Mouse (Mus musculus) liver, embryonic 14.5 days (tissue): ENCODE results near the gene Lpp. TPM values are rescaled to one million over a fixed set of nuclear protein-coding genes. Genes with fewer than 3 reads are reported as not detected.

Source experiments
- ATAC-seq: fragments of 200-750 bp; cut with Nextera tagmentation; 2 replicates; pipeline ENCODE4 v1.8.0; 2017; ENCODE audit warnings: moderate number of reproducible peaks, mild to moderate bottlenecking, moderate library complexity; ENCODE audit not compliant: insufficient read depth
- DNase-seq, 3 experiments: peaks; one replicate each; pipeline ENCODE4 v3.0.0-alpha.2; 2012 to 2013; ENCODE audit warnings: low read depth in 3 of 3, low spot score in 3 of 3
- H3K27ac ChIP-seq: fragments of 300-500 bp; sonication (generic); 2 replicates; pipeline ENCODE4 v1.5.1; 2014; ENCODE audit warnings: moderate library complexity, mild to moderate bottlenecking, control low read depth, inconsistent platforms
- H3K27me3 ChIP-seq: fragments of 300-500 bp; sonication (generic); 2 replicates; pipeline ENCODE4 v1.6.1; 2014; ENCODE audit warnings: mild to moderate bottlenecking, low read length, moderate library complexity; ENCODE audit not compliant: control insufficient read depth, insufficient read depth
- H3K36me3 ChIP-seq: fragments of 300-500 bp; sonication (generic); replicated peaks from 2 replicates; pipeline ENCODE4 v1.6.1; 2014; ENCODE audit warnings: low read depth; ENCODE audit not compliant: control insufficient read depth, insufficient read depth
- H3K4me1 ChIP-seq, 2 experiments: fragments of 200-500 bp in 1 of 2; fragments of 300-500 bp in 1 of 2; sonication (generic) in 1 of 2; replicated peaks; 2 replicates each; pipeline ENCODE4 v1.6.1; 2012 to 2014; ENCODE audit warnings: antibody characterized with exemption in 1 of 2, inconsistent platforms in 1 of 2, low read length in 1 of 2; ENCODE audit not compliant: control insufficient read depth in 2 of 2, insufficient read depth in 2 of 2
- H3K4me2 ChIP-seq: fragments of 300-500 bp; sonication (generic); 2 replicates; pipeline ENCODE4 v1.6.1; 2014; ENCODE audit warnings: low read depth, mild to moderate bottlenecking, control low read depth, moderate library complexity
- H3K4me3 ChIP-seq, 2 experiments: fragments of 200-500 bp in 1 of 2; fragments of 300-500 bp in 1 of 2; sonication (generic) in 1 of 2; 2 replicates each; pipeline ENCODE4 v1.5.1; 2012 to 2014; ENCODE audit warnings: low read depth in 2 of 2, low read length in 2 of 2, mild to moderate bottlenecking in 2 of 2, control low read depth in 1 of 2, inconsistent platforms in 1 of 2, moderate library complexity in 1 of 2; ENCODE audit not compliant: insufficient read depth in 1 of 2
- H3K9ac ChIP-seq: fragments of 300-500 bp; sonication (generic); replicated peaks from 2 replicates; pipeline ENCODE4 v1.6.1; 2014; ENCODE audit warnings: mild to moderate bottlenecking, control low read depth, moderate library complexity
- H3K9me3 ChIP-seq: fragments of 300-500 bp; sonication (generic); 2 replicates; pipeline ENCODE4 v1.6.1; 2016; ENCODE audit warnings: low read length, mixed read lengths; ENCODE audit not compliant: control insufficient read depth
- CTCF ChIP-seq: IDR thresholded peaks from 2 replicates; pipeline ENCODE4 v1.5.1; 2016; ENCODE audit warnings: antibody characterized with exemption, low read depth, control low read depth
- EP300 ChIP-seq: IDR thresholded peaks from 2 replicates; pipeline ENCODE4 v1.6.1; 2016; ENCODE audit warnings: antibody characterized with exemption, low read depth
- WGBS: fragments of 180-500 bp; shearing (Covaris S2); extraction: QIAGEN DNeasy Blood & Tissue Kit; methylation state at CpG from one replicate; pipeline ENCODE4 v1.1.7; 2014; ENCODE audit not compliant: insufficient replicate concordance; 5-methylcytosine and 5-hydroxymethylcytosine counted together
- polyA plus RNA-seq, 2 experiments: library from polyadenylated mRNA; depleted of rRNA in 1 of 2; stranded (reverse) in 1 of 2; unstranded in 1 of 2; fragments of >200 nt; fragmentation: Nextera tagmentation in 1 of 2; extraction: Ambion mirVana in 1 of 2; gene quantifications; 2 replicates each; pipeline versions ENCODE4 v1.2.1 to v1.2.3; 2012 to 2014

The Lpp gene
- polyA plus RNA-seq, 2 experiments: 1.4 to 4.3 TPM

GRCm38 (mm10) chr16:24978226-24978625 lies 584.9 kb downstream of the Lpp start:
- no peaks in the 10 kb centered on the region; a peak in 1 of 4 replicates for H3K4me1 ChIP-seq
- ATAC-seq: no peak
- H3K9me3 ChIP-seq: no peaks in the 10 kb centered on the region
- H3K9ac ChIP-seq: no peak overlapping the region
- H3K4me3 ChIP-seq: no peak overlapping the region
- H3K27me3 ChIP-seq: no peaks in the 10 kb centered on the region
- no peak for DNase-seq
- no peaks in the 10 kb centered on the region for H3K36me3 ChIP-seq
- TF ChIP-seq CTCF (no peak), EP300 (no peak)
- no peak overlapping the region for H3K27ac ChIP-seq
- H3K4me2 ChIP-seq: no peak overlapping the region
- 49% methylated on average over 1 of the region's 1 CpGs for WGBS

GRCm38 (mm10) chr16:24979391-24979790 lies 586.1 kb downstream of the Lpp start:
- no peak for ATAC-seq
- 65% methylated on average over 4 of the region's 4 CpGs for WGBS

DNA sequence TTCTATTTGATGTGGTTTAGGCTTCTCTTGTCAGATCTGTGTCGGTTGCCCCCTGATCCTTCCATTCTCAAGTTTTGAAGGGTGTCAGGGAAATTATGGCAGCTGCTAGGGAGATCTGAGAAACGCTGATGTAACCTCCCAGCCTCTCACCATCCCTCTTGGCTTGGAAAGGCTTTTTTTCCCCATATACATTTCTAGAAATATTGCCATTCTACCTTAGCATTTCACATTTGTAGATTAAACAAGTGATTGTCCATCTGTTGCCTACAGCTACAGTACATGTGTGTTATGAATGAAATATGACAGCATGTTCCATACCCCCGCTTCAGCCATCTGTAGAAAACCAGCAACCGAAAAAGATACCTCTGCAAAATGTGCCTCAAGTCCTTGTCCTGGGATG lies 589.5 kb downstream of the Lpp start:
- 59% methylated on average over 4 of the region's 4 CpGs for WGBS
- no peak overlapping the region for H3K4me2 ChIP-seq
- no peak overlapping the region for H3K4me3 ChIP-seq
- no peak for ATAC-seq
- H3K9me3 ChIP-seq: no peaks in the 10 kb centered on the region
- no peak overlapping the region for H3K9ac ChIP-seq
- H3K27ac ChIP-seq: no peak overlapping the region
- no peaks in the 10 kb centered on the region for H3K36me3 ChIP-seq
- DNase-seq: no peak
- TF ChIP-seq EP300 (no peak), CTCF (no peak)
- H3K4me1 ChIP-seq: no peaks in the 10 kb centered on the region
- no peaks in the 10 kb centered on the region for H3K27me3 ChIP-seq

More at GRCm38 (mm10) chr16:24979391-24979790, 586.1 kb downstream of the Lpp start:
- DNase-seq: no peak
- no peak overlapping the region for H3K4me3 ChIP-seq
- H3K36me3 ChIP-seq: no peaks in the 10 kb centered on the region
- H3K27ac ChIP-seq: no peak overlapping the region
- no peaks in the 10 kb centered on the region for H3K27me3 ChIP-seq
- H3K9ac ChIP-seq: no peak overlapping the region
- TF ChIP-seq EP300: no peak
- no peak for TF ChIP-seq CTCF
- H3K4me1 ChIP-seq: no peaks in the 10 kb centered on the region
- H3K9me3 ChIP-seq: no peaks in the 10 kb centered on the region
- H3K4me2 ChIP-seq: no peak overlapping the region

- 70% methylated on average over 11 of the region's 11 CpGs for WGBS
Measured at GRCm38 (mm10) chr16:24990331-24990730, 597.0 kb downstream of the Lpp start.

DNA sequence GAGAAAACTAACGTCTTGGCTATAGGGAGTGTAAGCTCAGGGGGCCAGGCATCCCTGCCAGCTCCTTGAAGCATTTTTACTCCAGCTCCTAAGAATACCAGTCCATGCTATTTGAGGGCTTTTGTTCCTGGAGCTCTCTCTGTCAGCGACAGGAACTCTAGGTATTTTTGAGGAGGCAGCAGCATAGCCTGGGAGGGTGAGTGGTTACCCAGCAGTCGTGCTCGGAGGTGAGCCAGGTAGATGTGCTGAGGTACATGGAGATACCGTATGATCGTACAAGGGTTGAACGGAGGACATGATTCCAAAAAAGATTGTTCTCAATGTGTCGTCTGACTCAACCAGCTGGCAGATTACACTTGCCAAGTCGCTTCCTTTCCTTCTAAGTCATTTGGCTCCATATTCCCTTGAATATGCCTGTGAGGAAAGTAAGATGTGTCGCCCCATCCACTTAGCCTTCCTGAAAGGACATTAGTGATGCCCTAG lies 597.8 kb downstream of the Lpp start:
- H3K9ac ChIP-seq: no peak overlapping the region
- no peaks in the 10 kb centered on the region for H3K9me3 ChIP-seq
- H3K4me1 ChIP-seq: no peaks in the 10 kb centered on the region
- H3K27ac ChIP-seq: no peak overlapping the region
- H3K4me3 ChIP-seq: no peak overlapping the region
- H3K27me3 ChIP-seq: no peaks in the 10 kb centered on the region
- no peaks in the 10 kb centered on the region for H3K36me3 ChIP-seq
- TF ChIP-seq CTCF: no peak
- no peak for TF ChIP-seq EP300
- DNase-seq: no peak
- WGBS: 70% methylated on average over 10 of the region's 10 CpGs
- no peak for ATAC-seq
- H3K4me2 ChIP-seq: no peak overlapping the region

More at GRCm38 (mm10) chr16:24990331-24990730, 597.0 kb downstream of the Lpp start:
- no peaks in the 10 kb centered on the region for H3K36me3 ChIP-seq
- no peak for TF ChIP-seq EP300
- TF ChIP-seq CTCF: no peak
- H3K27me3 ChIP-seq: no peaks in the 10 kb centered on the region
- H3K9me3 ChIP-seq: no peaks in the 10 kb centered on the region
- H3K27ac ChIP-seq: no peak overlapping the region
- no peaks in the 10 kb centered on the region for H3K4me1 ChIP-seq
- H3K4me3 ChIP-seq: no peak overlapping the region
- no peak overlapping the region for H3K4me2 ChIP-seq
- no peak for ATAC-seq
- no peak overlapping the region for H3K9ac ChIP-seq
- DNase-seq: no peak
